Mouse (Mus musculus): ENCODE measurements around the gene Tgif2.
"Not testable (repeated sequence)": the region's sequence is repeated elsewhere in the genome, so short reads cannot be mapped to it uniquely, and the experiment has no call there.

Tgif2 gene

DNA sequence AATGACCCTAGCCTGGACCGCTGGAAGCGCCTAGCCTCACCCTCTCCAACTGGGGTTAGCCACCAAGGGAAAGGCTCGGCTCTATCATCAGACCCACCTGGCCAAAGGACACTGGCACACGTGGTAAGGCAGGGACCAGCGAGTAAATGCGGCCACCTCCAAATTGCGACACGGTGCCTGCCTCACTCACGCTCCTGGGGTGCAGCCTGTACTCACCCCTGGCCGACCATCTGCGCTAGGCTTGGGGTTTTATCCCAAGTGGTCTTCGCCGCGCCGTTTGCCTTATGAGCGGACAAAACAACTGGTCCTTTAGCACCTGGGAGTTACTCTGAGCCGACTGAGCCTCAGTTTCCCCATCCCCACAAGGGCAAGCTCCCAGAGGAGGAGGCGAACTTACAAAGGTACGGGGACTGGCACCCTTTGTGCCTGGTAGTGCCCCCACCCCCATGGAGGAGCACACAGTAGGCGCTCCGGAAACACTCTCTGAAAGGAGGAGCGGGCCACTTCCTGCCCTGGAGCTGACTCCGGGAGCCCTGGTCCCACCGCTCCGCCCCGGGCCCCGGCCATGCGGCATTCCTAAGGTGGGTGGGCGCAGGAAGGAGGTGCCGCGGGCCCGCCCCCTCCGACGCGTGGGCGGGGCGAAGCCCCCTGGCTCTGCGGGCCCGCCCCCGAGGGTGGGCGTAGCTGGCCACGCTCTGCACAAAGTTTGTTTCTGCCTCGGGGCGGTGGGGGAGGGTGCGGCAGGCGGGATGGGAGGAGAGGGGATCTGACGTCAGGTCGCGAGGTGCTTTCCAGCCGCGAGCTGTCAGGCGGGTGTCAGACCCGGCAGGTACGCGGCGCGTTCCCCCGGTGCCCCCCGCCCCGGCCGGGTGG, at the start of gene Tgif2:
TSS of gene Tgif2 (plus strand) at position 689 of the 873 bp plus-strand sequence.
- DNase-seq (ENCODE audit: low spot score), result peak; percentile 96

DNA sequence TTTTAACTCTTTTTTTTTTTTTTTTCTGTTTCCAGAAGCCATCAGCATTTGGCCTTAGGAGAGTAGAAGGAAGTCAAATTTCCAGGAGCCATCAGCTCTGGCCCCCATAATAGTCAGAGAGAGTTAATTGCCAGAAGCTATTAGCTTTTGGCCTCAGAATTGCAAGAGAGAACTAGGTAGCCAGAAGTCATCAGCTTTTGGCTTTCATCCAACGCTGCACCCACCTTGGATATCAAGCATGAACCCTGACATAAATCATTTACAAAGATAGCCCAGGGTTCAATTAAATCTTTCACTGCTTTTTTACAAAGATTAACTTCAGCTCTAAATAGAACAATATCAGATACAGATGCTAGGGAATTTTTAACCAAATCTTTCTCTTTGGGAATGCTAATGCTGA, 41.3 kb upstream of the Tgif2 start:
- no peak for DNase-seq (ENCODE audit: low spot score)

DNA sequence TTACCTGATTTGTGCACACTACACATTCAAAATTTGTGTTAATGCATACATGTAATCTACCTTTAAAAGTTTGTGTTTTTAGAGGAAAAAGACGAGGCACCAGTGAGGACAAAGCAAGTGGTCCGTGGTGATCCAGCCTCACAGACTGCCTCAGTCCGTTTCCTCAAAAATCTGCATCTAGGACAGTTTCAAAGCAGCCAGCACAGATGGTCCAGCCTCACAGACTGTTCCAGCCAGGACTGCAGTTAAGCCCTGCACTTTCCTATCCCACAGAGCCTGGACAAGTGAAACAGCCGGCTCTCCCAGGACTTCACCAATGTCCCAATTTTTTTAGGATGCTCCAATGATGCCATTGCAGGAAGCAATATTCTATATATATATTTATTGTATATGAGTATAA, 38.8 kb upstream of the Tgif2 start:
- DNase-seq (ENCODE audit: low spot score), result no peak

DNA sequence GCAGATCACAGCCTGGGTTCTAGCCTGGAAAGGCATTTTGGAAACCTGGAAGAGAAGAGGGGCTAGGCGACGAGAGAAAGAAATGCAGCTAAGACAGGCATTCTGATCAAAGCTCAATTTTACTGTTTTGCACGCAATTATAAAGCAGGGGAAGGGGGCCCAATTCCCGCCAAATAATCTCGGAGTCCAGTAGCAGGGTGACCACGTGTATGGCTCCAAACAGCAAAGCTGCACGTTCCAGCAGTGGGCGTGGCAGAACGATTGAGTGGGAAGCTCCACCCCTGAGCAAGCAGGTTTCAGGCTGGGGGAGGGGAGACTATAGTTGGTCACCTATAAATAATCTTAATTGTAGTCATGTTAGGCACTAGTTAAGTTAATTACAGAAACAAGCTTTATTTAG, 37.7 kb upstream of the Tgif2 start:
- DNase-seq (ENCODE audit: low spot score), result not testable (repeated sequence)

DNA sequence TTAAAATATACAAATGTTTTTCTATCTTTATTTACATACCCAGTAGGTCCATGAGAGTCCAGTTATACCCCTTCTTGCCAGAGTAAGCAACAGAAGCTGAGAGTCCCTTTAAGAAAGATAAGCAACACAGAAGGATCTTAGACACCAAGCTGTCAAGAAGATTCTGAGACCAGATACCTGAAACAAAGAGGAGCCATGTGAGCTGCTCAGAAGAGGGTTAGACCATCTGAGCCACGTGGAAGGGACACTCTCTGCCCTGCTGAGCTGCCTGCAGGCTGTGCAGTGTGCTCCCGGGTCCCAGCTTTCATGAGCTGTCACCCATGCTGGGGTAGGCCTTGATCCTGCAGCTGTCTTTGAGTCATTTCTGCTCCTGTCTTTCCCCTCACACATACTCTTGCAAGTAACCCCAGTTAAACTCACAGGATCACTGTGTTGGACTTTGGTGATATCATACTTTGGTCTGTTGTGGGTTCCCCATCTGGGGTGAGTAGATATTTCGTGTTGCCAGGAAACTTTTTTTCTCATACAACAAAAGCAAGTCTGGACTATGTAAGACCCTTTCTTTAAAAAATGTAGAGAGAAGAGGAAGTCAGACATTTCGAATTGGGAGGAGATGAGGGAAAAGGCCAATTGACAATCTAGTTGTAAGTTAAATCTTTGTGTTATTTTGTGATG, 36.0 kb upstream of the Tgif2 start:
- DNase-seq (ENCODE audit: low spot score), result no peak

DNA sequence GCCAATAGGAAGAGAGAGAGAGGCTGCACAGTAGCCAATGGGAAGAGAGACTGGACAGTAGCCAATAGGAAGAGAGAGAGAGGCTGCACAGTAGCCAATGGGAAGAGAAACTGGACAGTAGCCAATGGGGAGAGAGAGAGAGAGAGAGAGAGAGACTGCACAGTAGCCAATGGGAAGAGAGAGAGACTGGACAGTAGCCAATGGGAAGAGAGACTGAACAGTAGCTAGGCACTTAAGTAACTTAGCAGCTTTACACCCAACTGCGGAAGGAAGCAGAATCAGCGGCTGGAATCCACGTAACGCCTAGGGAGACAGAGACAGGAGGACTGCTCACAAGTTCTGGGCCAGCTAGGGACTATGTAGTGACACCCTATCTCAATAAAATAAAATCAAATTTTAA, 35.2 kb upstream of the Tgif2 start:
- DNase-seq (ENCODE audit: low spot score), result no peak

DNA sequence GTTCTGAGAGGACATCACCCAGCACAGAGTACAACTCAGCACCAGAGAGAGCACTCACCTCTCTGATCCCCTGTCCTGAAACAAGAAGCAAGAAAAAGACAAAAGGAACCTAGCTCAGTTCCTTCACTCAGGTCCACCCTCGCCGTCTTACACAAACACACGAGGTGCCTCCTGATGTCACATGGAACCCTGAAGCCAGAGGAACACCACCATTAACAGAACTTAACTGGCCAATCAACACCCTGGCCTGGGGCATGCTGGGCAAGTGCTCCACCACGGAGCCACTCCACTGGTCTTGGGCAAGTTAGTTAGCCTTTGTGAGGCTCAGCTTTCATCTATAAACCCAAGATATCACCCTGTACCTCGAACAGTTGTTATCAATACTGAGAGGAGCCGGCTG, 32.9 kb upstream of the Tgif2 start:
- DNase-seq (ENCODE audit: low spot score), result no peak

DNA sequence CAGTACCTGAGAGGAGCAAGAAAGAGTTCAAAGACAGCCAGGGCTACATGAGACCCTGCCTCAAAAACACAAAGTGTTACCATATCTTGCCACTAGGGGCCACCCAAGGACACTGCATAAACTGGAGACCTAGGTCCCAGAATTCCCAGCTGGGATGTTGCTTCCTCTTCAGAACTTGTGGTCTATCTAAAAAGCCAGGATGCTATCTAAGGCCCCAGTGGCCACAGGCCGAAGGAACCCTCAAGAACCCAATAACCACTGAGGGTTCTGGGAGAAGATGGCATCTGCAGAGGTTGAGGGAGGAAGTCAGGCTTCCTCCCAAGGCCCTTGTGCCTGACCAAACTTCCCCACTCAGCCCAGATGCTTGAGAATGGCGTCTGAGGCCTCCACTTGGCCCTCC, 30.2 kb upstream of the Tgif2 start:
- peak; percentile 50 for DNase-seq (ENCODE audit: low spot score)

DNA sequence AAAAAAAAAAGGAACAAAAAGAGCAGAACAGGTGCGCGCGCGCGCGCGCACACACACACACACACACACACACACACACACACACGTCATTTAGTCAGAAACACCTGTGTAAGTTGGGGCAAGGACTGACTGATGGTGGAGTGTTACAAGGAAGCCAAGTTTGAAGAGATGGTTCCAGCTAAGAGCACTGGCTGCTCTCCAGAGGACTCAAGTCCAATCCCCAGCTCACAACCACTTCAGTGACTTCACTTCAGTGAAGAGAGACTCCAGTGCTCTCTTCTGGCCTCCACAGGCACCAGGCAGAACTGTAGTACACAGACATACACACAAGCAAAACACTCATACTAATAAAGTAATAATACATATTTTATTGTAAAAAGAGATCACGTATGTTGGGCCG, 29.1 kb upstream of the Tgif2 start:
- DNase-seq (ENCODE audit: low spot score), result no peak

DNA sequence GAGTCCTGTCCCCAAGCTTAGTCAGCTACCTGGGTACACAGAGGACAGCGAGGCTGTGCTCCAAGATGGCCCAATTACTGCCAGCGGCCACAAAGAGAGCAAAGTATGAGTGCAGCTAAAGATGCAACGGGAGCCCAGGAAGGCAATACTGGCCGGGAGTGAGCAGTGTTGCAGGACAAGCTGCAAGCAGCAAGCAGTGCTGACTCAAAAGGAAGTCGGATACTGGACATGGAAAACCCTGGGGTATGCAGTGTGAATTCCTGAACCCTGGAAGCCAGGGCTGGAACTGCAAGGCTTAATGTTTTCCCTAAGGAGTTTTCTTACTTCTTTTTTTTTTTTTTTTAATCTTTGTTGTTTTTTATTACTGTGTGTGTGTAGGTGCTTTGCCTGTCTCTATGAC, 28.3 kb upstream of the Tgif2 start:
- no peak for DNase-seq (ENCODE audit: low spot score)

DNA sequence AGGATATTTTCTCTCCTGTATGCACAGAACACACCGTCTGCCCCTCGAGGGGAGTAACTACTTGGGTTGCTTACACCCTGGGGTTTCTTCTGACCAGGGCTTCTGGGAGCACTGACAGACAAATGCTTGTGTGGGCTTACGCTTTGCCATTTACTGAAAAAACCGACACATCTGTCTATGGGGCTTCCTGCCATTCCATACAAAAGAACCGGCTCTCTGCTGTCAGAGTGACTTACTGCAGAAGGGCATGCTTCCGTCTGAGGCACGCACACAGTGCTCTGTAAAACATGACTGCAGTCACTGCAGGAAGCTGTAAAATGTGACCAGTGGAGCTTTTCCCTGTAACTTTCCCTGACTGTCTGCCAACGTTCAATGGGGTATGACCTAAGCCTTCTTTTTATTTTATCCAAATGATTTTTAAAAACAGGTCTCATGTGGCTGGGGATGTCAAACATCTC, 25.4 kb upstream of the Tgif2 start:
- DNase-seq (ENCODE audit: low spot score), result peak; percentile 29

DNA sequence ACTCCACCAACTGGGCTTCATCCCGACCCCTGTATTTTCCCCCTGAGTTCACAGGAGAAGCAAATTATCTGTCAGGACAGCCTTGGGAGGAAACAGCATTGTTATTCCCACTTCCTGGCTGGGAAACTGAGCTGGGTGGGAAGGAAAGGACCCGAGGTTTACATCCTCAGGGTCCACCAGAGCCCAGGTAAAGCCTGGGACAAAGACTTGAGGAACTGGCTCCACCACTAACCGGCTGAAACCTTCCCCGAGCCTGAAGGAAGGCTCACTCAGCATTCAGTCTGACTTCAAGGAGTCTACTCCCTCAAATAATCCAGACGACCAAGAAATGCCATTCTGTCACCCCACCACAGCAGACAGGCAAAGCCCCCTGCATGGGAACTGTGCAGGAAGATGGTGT, 24.9 kb upstream of the Tgif2 start:
- DNase-seq (ENCODE audit: low spot score), result no peak

DNA sequence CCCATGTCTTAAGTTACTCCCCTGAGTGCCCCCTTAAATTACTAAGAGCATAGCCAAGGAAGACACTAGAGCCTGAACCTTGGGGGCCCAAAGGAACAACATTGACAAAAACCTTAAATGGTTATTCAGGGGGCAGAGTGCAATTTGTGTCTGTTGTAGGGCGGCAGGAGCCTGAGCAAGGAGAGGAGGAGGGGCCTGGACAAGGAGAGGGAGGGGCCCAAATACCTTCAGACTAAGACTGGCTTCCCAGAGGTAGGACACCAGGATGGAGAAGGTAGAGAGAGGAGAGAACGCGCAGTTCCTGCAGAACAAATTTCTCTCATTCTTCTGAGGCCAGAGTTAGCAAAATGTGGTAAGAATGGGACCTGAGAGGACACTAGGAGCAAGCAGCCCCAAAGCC, 24.4 kb upstream of the Tgif2 start:
- DNase-seq (ENCODE audit: low spot score), result no peak

DNA sequence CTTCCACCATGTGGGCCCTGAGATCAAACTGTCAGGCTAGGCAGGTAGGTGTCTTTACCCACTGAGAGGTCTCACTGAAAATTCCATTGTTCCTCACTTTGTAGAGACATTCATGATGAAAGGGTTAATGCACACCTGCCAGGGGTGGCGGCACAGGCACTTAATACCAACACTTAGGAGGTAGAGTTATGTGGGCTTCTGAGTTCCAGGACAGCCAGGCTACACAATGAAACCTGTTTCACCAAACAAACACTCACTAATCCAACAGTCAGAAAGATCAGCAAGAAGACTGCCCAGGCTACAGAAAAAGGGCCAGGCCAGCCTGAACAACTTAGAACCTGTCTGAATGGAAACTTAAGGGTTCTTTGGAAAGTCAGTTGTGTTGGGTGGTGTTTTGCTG, 23.7 kb upstream of the Tgif2 start:
- DNase-seq (ENCODE audit: low spot score), result no peak

DNA sequence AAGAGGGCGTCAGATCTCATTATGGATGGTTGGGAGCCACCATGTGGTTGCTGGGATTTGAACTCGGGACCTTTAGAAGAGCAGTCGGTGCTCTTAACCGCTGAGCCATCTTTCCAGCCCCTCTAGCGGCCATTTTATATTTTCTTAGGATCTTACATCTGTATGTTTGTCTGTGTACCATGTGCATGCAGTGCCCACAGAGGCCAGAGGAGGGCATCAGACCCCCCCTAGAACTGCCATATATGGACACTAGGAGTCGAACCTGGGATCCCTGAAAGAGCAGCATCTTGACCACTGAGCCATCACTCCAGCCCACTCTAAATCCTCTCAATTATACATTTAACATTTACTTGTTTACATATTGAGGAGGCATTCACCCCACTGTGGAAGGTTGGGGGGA, 14.7 kb upstream of the Tgif2 start:
- not testable (repeated sequence) for DNase-seq (ENCODE audit: low spot score)

DNA sequence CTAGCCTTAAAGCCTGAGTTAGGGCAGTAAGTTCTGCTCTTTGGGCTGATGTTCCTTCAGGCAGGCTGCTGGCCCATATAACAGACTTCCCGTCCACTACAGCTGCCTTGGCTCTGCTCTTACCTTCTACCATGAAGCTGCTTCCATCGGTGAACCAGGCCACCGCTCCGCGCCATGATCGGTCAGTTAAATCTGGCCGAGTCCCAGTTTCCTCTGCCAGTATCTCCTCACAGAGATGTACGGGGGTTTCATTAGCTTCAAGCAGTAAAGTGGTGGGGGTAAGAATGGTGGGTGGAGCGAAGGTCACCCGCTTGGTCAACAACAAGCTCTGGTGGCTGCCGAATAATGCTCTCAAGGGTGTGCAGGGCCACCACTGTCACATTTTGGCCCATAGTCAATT, 5.5 kb upstream of the Tgif2 start:
- no peak for DNase-seq (ENCODE audit: low spot score)

DNA sequence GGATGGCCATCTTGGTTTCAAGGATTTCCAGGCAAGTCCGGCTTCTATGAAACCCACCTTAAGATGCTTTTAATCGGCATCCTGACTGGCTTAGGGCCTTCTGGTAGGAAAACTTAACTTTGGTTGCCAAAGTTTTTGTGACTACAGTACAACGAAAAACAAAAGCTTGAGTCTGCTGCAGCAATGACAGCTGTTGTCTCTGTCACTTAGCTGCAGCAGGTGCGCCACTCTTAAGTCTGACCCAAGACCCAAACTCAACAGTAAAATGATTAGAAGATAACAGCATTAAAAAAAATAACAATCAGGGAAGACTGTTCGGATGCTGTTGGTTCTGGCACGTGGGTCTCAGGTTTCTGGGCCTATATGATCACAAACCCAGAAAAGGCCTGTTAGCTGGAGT, 968 bp upstream of the Tgif2 start:
- no peak for DNase-seq (ENCODE audit: low spot score)

DNA sequence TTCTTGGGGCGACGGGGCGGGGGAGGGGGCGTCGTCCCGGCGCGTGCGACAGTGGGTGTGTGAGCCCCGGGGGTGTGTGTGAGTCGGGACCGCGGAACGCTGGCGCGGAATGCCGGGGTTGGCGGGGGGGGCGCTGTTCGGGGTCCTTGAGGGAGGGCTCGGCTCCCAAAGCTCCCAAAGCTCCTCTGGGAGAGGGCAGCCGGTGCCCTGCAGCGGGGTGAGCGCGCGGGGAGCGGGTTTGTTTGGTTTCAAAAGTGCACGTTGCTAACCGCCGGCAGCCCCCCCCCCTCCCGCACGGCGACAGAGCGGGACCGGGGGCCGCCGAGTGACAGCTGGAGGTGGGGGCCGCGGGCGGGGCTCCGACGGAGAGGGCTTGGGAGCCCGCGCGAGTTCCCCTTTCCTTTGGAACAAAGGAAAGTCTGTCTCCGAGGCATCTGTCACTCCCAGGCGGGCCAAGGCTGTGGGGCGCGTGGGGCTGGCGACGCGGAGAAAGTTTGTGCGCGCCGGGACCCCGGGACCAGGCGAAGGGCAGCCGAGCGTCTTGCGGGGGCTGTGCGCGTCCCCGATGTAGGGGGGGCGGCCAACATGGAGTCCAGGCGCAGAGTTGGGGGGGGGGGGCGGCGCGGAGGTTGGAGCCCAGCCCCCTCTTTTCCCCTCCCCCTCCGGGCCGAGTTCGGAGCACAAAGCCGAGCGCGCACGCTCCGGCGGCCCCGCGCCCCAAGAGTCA, 657 bp downstream of the Tgif2 start:
- DNase-seq (ENCODE audit: low spot score), result peak; percentile 61

DNA sequence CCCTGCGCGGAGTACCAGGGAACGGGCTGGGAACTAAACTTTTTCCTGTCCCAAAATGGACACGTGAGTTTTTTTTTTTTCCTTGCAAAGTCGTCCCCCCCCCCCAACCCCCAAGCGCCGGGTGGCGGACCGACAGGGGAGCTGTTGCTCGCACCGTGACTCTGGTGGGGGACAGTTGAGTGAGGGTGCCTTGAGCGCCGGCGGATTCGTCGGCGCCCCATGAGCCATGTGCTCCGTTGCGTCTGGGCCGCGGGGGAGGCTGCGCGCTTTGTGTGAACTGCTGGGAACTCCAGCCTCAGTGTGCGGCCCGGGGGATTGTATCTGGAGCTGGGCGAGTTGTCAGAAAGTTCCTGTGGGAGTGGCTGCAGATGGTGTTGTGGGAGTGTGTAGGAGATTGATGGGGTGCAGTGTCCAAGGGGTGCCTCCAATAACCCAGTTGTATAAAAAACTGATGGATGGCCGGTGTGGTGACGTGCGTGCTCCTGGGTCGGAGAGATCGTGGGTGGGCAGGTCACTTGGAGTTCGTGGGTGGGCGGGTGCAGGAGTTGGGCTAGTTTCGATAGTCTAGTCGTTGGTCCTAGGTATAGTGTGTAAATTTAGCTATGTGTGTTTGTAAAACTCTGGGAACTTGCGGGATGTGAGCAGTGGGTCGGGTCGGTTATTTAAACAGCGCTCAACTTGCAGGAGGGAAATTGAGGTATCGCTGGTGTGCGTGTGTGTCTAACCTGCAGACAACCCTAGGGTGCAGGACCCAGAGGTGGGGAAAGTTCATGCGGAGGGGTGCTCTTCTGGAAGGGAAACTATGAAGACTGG, 1.4 kb downstream of the Tgif2 start:
- DNase-seq (ENCODE audit: low spot score), result peak; percentile 52

DNA sequence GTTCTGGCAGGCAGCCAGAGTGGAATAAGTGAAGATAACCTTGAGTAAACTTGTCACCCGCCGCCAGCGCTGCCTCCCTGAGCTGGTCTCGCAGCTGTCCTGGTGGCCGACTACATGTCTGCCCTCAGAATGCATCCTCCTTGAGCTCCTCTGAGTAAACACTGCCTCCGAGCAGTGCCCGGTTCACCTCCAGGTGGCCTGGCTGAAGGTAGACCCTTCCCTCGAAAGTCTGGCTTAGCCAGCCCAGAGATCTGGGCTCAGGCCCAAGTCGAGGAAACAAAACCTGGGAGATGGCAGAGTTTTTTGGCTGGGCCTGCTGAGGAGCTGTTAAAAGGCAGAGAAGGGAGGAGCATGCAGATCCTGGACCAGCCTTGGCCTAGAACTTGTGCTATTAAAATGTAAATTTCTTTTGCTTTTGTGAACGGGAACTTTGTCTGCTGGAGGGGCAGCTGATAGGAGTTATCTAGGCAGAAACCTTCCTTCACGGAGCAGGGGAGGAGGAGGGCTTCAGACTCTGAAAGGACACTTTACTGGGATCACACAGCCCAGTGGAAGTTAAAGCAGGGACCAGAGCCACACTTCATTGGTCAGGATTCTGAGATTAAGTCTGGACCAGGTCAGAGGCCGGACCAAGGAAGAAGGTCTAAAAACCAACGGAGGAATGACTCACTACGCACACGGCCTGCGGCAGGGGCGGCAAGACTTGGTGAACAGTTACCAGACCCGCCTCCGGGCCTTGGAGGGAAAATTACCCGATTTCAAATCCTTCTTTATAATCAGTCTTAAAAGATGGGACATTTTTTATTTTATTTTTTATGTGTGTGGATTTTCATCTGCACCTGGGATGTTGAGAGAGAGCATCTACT, 2.3 kb downstream of the Tgif2 start:
- peak; percentile 60 for DNase-seq (ENCODE audit: low spot score)

DNA sequence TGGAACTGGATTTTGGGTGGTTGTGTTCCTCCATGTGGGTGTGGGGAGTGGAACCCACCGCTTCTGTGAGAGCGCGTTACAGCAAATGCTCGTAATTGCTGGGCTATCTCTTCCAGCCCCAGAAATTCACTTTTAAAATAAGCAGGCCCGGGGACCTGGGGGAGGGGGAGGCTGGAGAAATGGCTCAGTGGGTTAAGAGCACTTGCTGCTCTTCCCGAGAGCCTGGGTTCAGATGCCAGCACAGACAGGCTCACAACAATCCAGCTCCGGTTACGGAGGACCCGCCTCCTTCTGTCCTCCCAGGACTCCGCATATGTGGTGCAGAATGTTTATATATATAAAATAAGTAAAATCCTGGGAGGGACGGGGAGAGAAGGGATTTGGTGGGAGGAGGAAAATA, 2.9 kb downstream of the Tgif2 start:
- DNase-seq (ENCODE audit: low spot score), result peak; percentile 34
